8 mouse cellular contexts compared by ENCODE assay signal in the genomic region with DNA sequence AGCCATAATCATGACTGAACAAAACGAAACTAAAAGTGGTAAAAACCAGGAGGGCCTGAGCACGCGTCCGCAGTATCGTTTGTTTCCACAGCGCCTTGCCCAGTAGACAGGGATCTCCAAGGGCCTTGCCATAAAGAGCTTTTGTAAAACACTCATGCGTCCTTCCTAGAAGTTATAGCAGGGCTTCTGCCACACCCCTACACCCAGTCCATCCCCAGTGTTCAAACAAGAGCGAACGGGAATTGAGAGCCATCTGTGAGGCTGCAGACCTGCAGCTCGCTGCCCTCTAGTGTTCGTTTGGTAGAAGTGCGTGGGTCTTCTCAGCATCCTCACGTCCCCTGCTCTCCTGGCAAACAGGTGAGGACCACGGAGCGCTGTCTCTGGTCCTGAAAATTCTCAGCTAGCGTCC. TPM values are rescaled to one million over a fixed set of nuclear protein-coding genes. Genes with fewer than 3 reads are reported as not detected.
DNase-seq lines count a peak whose midpoint lies in the region; ATAC-seq and TF ChIP-seq lines count a peak whose summit lies in the region.

No protein-coding gene starts in this region.

- no peak overlapping the region for H3K9ac ChIP-seq in heart, embryonic 12.5 days
- H3K9ac ChIP-seq in kidney, embryonic 15.5 days = no peak overlapping the region
- H3K9ac ChIP-seq in lung, embryonic 14.5 days = peak overlapping the region; percentile 30; the same call in 1 of the 2 replicates
- no peak overlapping the region for H3K9ac ChIP-seq in neural tube, embryonic 15.5 days (replicated peaks)

- DNase-seq in adrenal gland, adult 8-10 months = peak; percentile 49
- peak; percentile 80 for DNase-seq in embryonic facial prominence, embryonic 10.5 days (ENCODE audit: low spot score)
- peak; percentile 93 for DNase-seq in lung, embryonic 14.5 days
- peak; percentile 76 for DNase-seq in thymus, postnatal 25 days

- no peaks in the 10 kb centered on the region for H3K27me3 ChIP-seq in E14TG2a.4 (ENCODE audit: insufficient read depth, low read length)
- no peaks in the 10 kb centered on the region for H3K27me3 ChIP-seq in embryonic facial prominence, embryonic 10.5 days (replicated peaks; ENCODE audit: low read depth, poor library complexity, severe bottlenecking)
- H3K27me3 ChIP-seq in heart, embryonic 12.5 days (replicated peaks) = 0 out of 2 replicates have a peak, but pooled peaks cover 5% of the 10 kb centered on the region
- 0 out of 2 replicates have a peak, but pooled peaks cover 4% of the 10 kb centered on the region for H3K27me3 ChIP-seq in kidney, embryonic 15.5 days
- H3K27me3 ChIP-seq in lung, embryonic 14.5 days (ENCODE audit: insufficient read depth, low read length) = no peaks in the 10 kb centered on the region
- peaks cover 3% of the 10 kb centered on the region; the same call in 1 of the 2 replicates for H3K27me3 ChIP-seq in neural tube, embryonic 15.5 days (replicated peaks)

- H3K4me1 ChIP-seq in E14TG2a.4 (replicated peaks; ENCODE audit: low read depth, low read length) = peaks cover 38% of the 10 kb centered on the region
- 0 out of 2 replicates have a peak, but pooled peaks cover 4% of the 10 kb centered on the region for H3K4me1 ChIP-seq in embryonic facial prominence, embryonic 10.5 days
- H3K4me1 ChIP-seq in heart, embryonic 12.5 days (replicated peaks) = 0 out of 2 replicates have a peak, but pooled peaks cover 3% of the 10 kb centered on the region
- H3K4me1 ChIP-seq in kidney, embryonic 15.5 days = peaks cover 6% of the 10 kb centered on the region; the same call in 1 of the 2 replicates
- H3K4me1 ChIP-seq in lung, embryonic 14.5 days (ENCODE audit: insufficient read depth) = no peaks in the 10 kb centered on the region
- 0 out of 2 replicates have a peak, but pooled peaks cover 3% of the 10 kb centered on the region for H3K4me1 ChIP-seq in neural tube, embryonic 15.5 days

- no peak overlapping the region for H3K27ac ChIP-seq in embryonic facial prominence, embryonic 10.5 days (replicated peaks)
- H3K27ac ChIP-seq in heart, embryonic 12.5 days (ENCODE audit: poor library complexity, severe bottlenecking) = no peak overlapping the region
- no peak overlapping the region for H3K27ac ChIP-seq in kidney, embryonic 15.5 days
- no peak overlapping the region for H3K27ac ChIP-seq in lung, embryonic 14.5 days (ENCODE audit: low read depth)
- no peak overlapping the region for H3K27ac ChIP-seq in neural tube, embryonic 15.5 days (replicated peaks)

- TF ChIP-seq CTCF in E14TG2a.4 (conservative IDR thresholded peaks at IDR 0.05; ENCODE audit: low read length) = peak; percentile 94
- peak; percentile 93 for TF ChIP-seq CTCF in lung, embryonic 14.5 days (IDR thresholded peaks at IDR 0.05; ENCODE audit: low read depth)

- no peak overlapping the region for H3K4me3 ChIP-seq in E14TG2a.4 (replicated peaks; ENCODE audit: low read length)
- peak overlapping the region; percentile 27 for H3K4me3 ChIP-seq in embryonic facial prominence, embryonic 10.5 days
- H3K4me3 ChIP-seq in heart, embryonic 12.5 days = peak overlapping the region; percentile 38
- H3K4me3 ChIP-seq in kidney, embryonic 15.5 days (replicated peaks) = peak overlapping the region; percentile 38
- H3K4me3 ChIP-seq in lung, embryonic 14.5 days (ENCODE audit: low read depth, low read length) = peak overlapping the region; percentile 21; the same call in 1 of the 2 replicates
- peak overlapping the region; percentile 26 for H3K4me3 ChIP-seq in neural tube, embryonic 15.5 days (replicated peaks)

- peak; percentile 63; the same call in 1 of the 2 replicates for ATAC-seq in heart, embryonic 12.5 days (ENCODE audit: insufficient number of reproducible peaks, low FRiP score)
- 0 out of 2 replicates have a peak, but pooled peaks have one; percentile 56 for ATAC-seq in kidney, embryonic 15.5 days (replicated peaks; ENCODE audit: low FRiP score)
- ATAC-seq in lung, embryonic 14.5 days (ENCODE audit: insufficient read depth) = peak; percentile 54; the same call in 1 of the 2 replicates
- ATAC-seq in neural tube, embryonic 15.5 days (ENCODE audit: low FRiP score) = peak; percentile 76

- H3K36me3 ChIP-seq in E14TG2a.4 (ENCODE audit: insufficient read depth, low read length) = no peaks in the 10 kb centered on the region
- H3K36me3 ChIP-seq in embryonic facial prominence, embryonic 10.5 days (replicated peaks) = no peaks in the 10 kb centered on the region
- H3K36me3 ChIP-seq in heart, embryonic 12.5 days = no peaks in the 10 kb centered on the region
- H3K36me3 ChIP-seq in kidney, embryonic 15.5 days = no peaks in the 10 kb centered on the region
- H3K36me3 ChIP-seq in lung, embryonic 14.5 days (ENCODE audit: insufficient read depth) = no peaks in the 10 kb centered on the region
- H3K36me3 ChIP-seq in neural tube, embryonic 15.5 days = no peaks in the 10 kb centered on the region

- peak overlapping the region; percentile 64 for H3K4me2 ChIP-seq in heart, embryonic 12.5 days
- H3K4me2 ChIP-seq in kidney, embryonic 15.5 days = peak overlapping the region; percentile 53
- H3K4me2 ChIP-seq in lung, embryonic 14.5 days = peak overlapping the region; percentile 52
- H3K4me2 ChIP-seq in neural tube, embryonic 15.5 days = peak overlapping the region; percentile 47

- H3K9me3 ChIP-seq in E14TG2a.4 (ENCODE audit: low read length) = no peaks in the 10 kb centered on the region
- H3K9me3 ChIP-seq in embryonic facial prominence, embryonic 10.5 days = no peaks in the 10 kb centered on the region
- no peaks in the 10 kb centered on the region for H3K9me3 ChIP-seq in heart, embryonic 12.5 days (replicated peaks)
- no peaks in the 10 kb centered on the region for H3K9me3 ChIP-seq in kidney, embryonic 15.5 days (replicated peaks)
- no peaks in the 10 kb centered on the region for H3K9me3 ChIP-seq in lung, embryonic 14.5 days (ENCODE audit: low read depth, low read length)
- no peaks in the 10 kb centered on the region for H3K9me3 ChIP-seq in neural tube, embryonic 15.5 days (replicated peaks)

- WGBS in embryonic facial prominence, embryonic 10.5 days = 31% methylated on average over 16 of the region's 16 CpGs
- WGBS in heart, embryonic 12.5 days = 28% methylated on average over 16 of the region's 16 CpGs
- 28% methylated on average over 16 of the region's 16 CpGs for WGBS in kidney, embryonic 15.5 days
- 23% methylated on average over 16 of the region's 16 CpGs for WGBS in lung, embryonic 14.5 days
- WGBS in neural tube, embryonic 15.5 days = 24% methylated on average over 16 of the region's 16 CpGs

RNA-seq across cellular contexts. Expression of gene Tor1b, which starts 10.2 kb away (rescaled TPM):
- total RNA-seq in adrenal gland, adult 8-10 months (2022) = 10 to 100 TPM; 60.4 to 66.7 (median 65.7) TPM
- 24.7 and 25.0 TPM in 2 replicates for polyA plus RNA-seq in embryonic facial prominence, embryonic 10.5 days (2016; fragmentation: Nextera tagmentation; extraction: Ambion mirVana)
- 25.1 and 25.8 TPM in 2 replicates for polyA plus RNA-seq in heart, embryonic 12.5 days (2016; fragmentation: Nextera tagmentation; extraction: Ambion mirVana)
- 35.3 and 37.5 TPM in 2 replicates for polyA plus RNA-seq in kidney, embryonic 15.5 days (2015; fragmentation: Nextera tagmentation; extraction: Ambion mirVana)
- polyA plus RNA-seq in lung, embryonic 14.5 days (2014; fragmentation: Nextera tagmentation; extraction: Ambion mirVana) = 41.0 and 41.8 TPM in 2 replicates
- 17.3 and 20.2 TPM in 2 replicates for polyA plus RNA-seq in neural tube, embryonic 15.5 days (2015; fragmentation: Nextera tagmentation; extraction: Ambion mirVana)

RNA-seq across cellular contexts. Expression of gene Ptges, which starts 12.9 kb away (rescaled TPM):
- 10 to 100 TPM; 18.6 to 50.4 (median 35.4) TPM for total RNA-seq in adrenal gland, adult 8-10 months (2022)
- 10.2 and 10.3 TPM in 2 replicates for polyA plus RNA-seq in embryonic facial prominence, embryonic 10.5 days (2016; fragmentation: Nextera tagmentation; extraction: Ambion mirVana)
- 2.3 and 4.3 TPM in 2 replicates for polyA plus RNA-seq in heart, embryonic 12.5 days (2016; fragmentation: Nextera tagmentation; extraction: Ambion mirVana)
- 13.3 and 13.5 TPM in 2 replicates for polyA plus RNA-seq in kidney, embryonic 15.5 days (2015; fragmentation: Nextera tagmentation; extraction: Ambion mirVana)
- polyA plus RNA-seq in lung, embryonic 14.5 days (2014; fragmentation: Nextera tagmentation; extraction: Ambion mirVana) = 17.7 and 18.4 TPM in 2 replicates
- 3.6 and 4.0 TPM in 2 replicates for polyA plus RNA-seq in neural tube, embryonic 15.5 days (2015; fragmentation: Nextera tagmentation; extraction: Ambion mirVana)

RNA-seq across cellular contexts. Expression of gene Tor1a, which starts 25.1 kb away (rescaled TPM):
- total RNA-seq in adrenal gland, adult 8-10 months (2022) = 10 to 100 TPM; 32.6 to 42.3 (median 37.4) TPM
- polyA plus RNA-seq in embryonic facial prominence, embryonic 10.5 days (2016; fragmentation: Nextera tagmentation; extraction: Ambion mirVana) = 81.6 and 85.6 TPM in 2 replicates
- 56.4 TPM in 2 replicates for polyA plus RNA-seq in heart, embryonic 12.5 days (2016; fragmentation: Nextera tagmentation; extraction: Ambion mirVana)
- polyA plus RNA-seq in kidney, embryonic 15.5 days (2015; fragmentation: Nextera tagmentation; extraction: Ambion mirVana) = 78.9 and 79.7 TPM in 2 replicates
- polyA plus RNA-seq in lung, embryonic 14.5 days (2014; fragmentation: Nextera tagmentation; extraction: Ambion mirVana) = 66.4 and 71.6 TPM in 2 replicates
- 89.5 and 93.2 TPM in 2 replicates for polyA plus RNA-seq in neural tube, embryonic 15.5 days (2015; fragmentation: Nextera tagmentation; extraction: Ambion mirVana)

RNA-seq across cellular contexts. Expression of gene BC005624, which starts 39.4 kb away (rescaled TPM):
- total RNA-seq in adrenal gland, adult 8-10 months (2022) = 10 to 100 TPM; 47.0 to 55.8 (median 53.3) TPM
- 54.3 and 57.4 TPM in 2 replicates for polyA plus RNA-seq in embryonic facial prominence, embryonic 10.5 days (2016; fragmentation: Nextera tagmentation; extraction: Ambion mirVana)
- 33.8 and 35.5 TPM in 2 replicates for polyA plus RNA-seq in heart, embryonic 12.5 days (2016; fragmentation: Nextera tagmentation; extraction: Ambion mirVana)
- 55.2 and 60.5 TPM in 2 replicates for polyA plus RNA-seq in kidney, embryonic 15.5 days (2015; fragmentation: Nextera tagmentation; extraction: Ambion mirVana)
- 50.0 and 51.3 TPM in 2 replicates for polyA plus RNA-seq in lung, embryonic 14.5 days (2014; fragmentation: Nextera tagmentation; extraction: Ambion mirVana)
- polyA plus RNA-seq in neural tube, embryonic 15.5 days (2015; fragmentation: Nextera tagmentation; extraction: Ambion mirVana) = 86.5 and 93.2 TPM in 2 replicates

RNA-seq across cellular contexts. Expression of gene Usp20, which starts 39.5 kb away (rescaled TPM):
- 10 to 100 TPM; 32.6 to 45.6 (median 42.3) TPM for total RNA-seq in adrenal gland, adult 8-10 months (2022)
- polyA plus RNA-seq in embryonic facial prominence, embryonic 10.5 days (2016; fragmentation: Nextera tagmentation; extraction: Ambion mirVana) = 16.6 and 17.0 TPM in 2 replicates
- 27.4 and 27.9 TPM in 2 replicates for polyA plus RNA-seq in heart, embryonic 12.5 days (2016; fragmentation: Nextera tagmentation; extraction: Ambion mirVana)
- 19.1 and 22.7 TPM in 2 replicates for polyA plus RNA-seq in kidney, embryonic 15.5 days (2015; fragmentation: Nextera tagmentation; extraction: Ambion mirVana)
- polyA plus RNA-seq in lung, embryonic 14.5 days (2014; fragmentation: Nextera tagmentation; extraction: Ambion mirVana) = 11.1 and 12.4 TPM in 2 replicates
- 44.3 and 49.7 TPM in 2 replicates for polyA plus RNA-seq in neural tube, embryonic 15.5 days (2015; fragmentation: Nextera tagmentation; extraction: Ambion mirVana)
